Comparison of ENCODE assay signal across 8 mouse cellular contexts in genomic region chr19:46522433-46523044, GRCm38 (mm10). TPM values are rescaled to one million over a fixed set of nuclear protein-coding genes. Genes with fewer than 3 reads are reported as not detected.
DNase-seq lines count a peak whose midpoint lies in the region; ATAC-seq and TF ChIP-seq lines count a peak whose summit lies in the region.

No protein-coding gene starts in this region.

- H3K9ac ChIP-seq in hindbrain, embryonic 11.5 days (ENCODE audit: low read depth, low read length), result no peak overlapping the region
- H3K9ac ChIP-seq in hindbrain, postnatal 0 days (replicated peaks; ENCODE audit: low read length), result no peak overlapping the region
- H3K9ac ChIP-seq in ES-E14 (ENCODE audit: insufficient read depth, low read depth, low read length, poor library complexity, severe bottlenecking), result peak overlapping the region; percentile 26; the same call in 1 of the 2 replicates

- peaks cover 31% of the 10 kb centered on the region for H3K4me1 ChIP-seq in hindbrain, embryonic 11.5 days (replicated peaks; ENCODE audit: control insufficient read depth, insufficient read depth, low read length)
- peaks cover 33% of the 10 kb centered on the region for H3K4me1 ChIP-seq in hindbrain, postnatal 0 days (ENCODE audit: insufficient read depth, low read length)
- H3K4me1 ChIP-seq in ES-E14 (ENCODE audit: control insufficient read depth in 2 of 2, insufficient read depth in 2 of 2, low read length in 2 of 2, poor library complexity in 1 of 2), result peaks cover 4 to 53% of the 10 kb centered on the region in 2 experiments; a peak in 3 of 4 replicates
- H3K4me1 ChIP-seq in heart, embryonic 10.5 days, result peaks cover 90% of the 10 kb centered on the region

- no peaks in the 10 kb centered on the region for H3K9me3 ChIP-seq in hindbrain, embryonic 11.5 days (ENCODE audit: control insufficient read depth, low read length)
- H3K9me3 ChIP-seq in hindbrain, postnatal 0 days (ENCODE audit: low read length), result no peaks in the 10 kb centered on the region
- H3K9me3 ChIP-seq in ES-E14 (ENCODE audit: control insufficient read depth, insufficient read depth, low read depth, low read length), result no peaks in the 10 kb centered on the region
- H3K9me3 ChIP-seq in heart, embryonic 10.5 days, result no peaks in the 10 kb centered on the region

- no peak overlapping the region for H3K27ac ChIP-seq in hindbrain, embryonic 11.5 days (ENCODE audit: low read depth, low read length)
- H3K27ac ChIP-seq in hindbrain, postnatal 0 days, result no peak overlapping the region
- H3K27ac ChIP-seq in ES-E14 (ENCODE audit: insufficient read depth, low read depth, low read length, poor library complexity, severe bottlenecking) (peak overlapping the region; percentile 61; the same call in 1 of the 2 replicates), macrophage (peak overlapping the region; percentile 98)
- H3K27ac ChIP-seq in heart, embryonic 10.5 days, result peak overlapping the region; percentile 92

- TF ChIP-seq CTCF in hindbrain, postnatal 0 days (IDR thresholded peaks at IDR 0.05; ENCODE audit: low read depth), result no peak

- WGBS in hindbrain, embryonic 11.5 days, result 47% methylated on average over 15 of the region's 15 CpGs
- WGBS in hindbrain, postnatal 0 days, result 45% methylated on average over 15 of the region's 15 CpGs
- 23% methylated on average over 15 of the region's 15 CpGs for WGBS in heart, embryonic 10.5 days
- WGBS in macrophage (ENCODE audit: missing documents), result 2% methylated on average over 15 of the region's 15 CpGs

- no peaks in the 10 kb centered on the region for H3K79me2 ChIP-seq in macrophage (ENCODE audit: inconsistent target)

- no peaks in the 10 kb centered on the region for H3K27me3 ChIP-seq in hindbrain, embryonic 11.5 days (ENCODE audit: control insufficient read depth, insufficient read depth, low read length)
- H3K27me3 ChIP-seq in hindbrain, postnatal 0 days (ENCODE audit: insufficient read depth, low read length), result no peaks in the 10 kb centered on the region
- H3K27me3 ChIP-seq in heart, embryonic 10.5 days (ENCODE audit: insufficient read depth, poor library complexity, severe bottlenecking), result no peaks in the 10 kb centered on the region

- in situ Hi-C loops in ES-E14 (cut with MboI; ENCODE audit: low sequenced_read_pairs in 2 of 2, unreplicated experiment in 2 of 2), result no loop called here

- H3K4me3 ChIP-seq in hindbrain, embryonic 11.5 days (ENCODE audit: low read depth, low read length), result no peak overlapping the region
- H3K4me3 ChIP-seq in hindbrain, postnatal 0 days (ENCODE audit: low read length), result no peak overlapping the region
- H3K4me3 ChIP-seq in ES-E14 (ENCODE audit: insufficient read depth in 1 of 2, low read depth in 1 of 2, low read length in 2 of 2, poor library complexity in 1 of 2, severe bottlenecking in 1 of 2), result no peak overlapping the region
- H3K4me3 ChIP-seq in heart, embryonic 10.5 days, result peak overlapping the region; percentile 27; the same call in 1 of the 2 replicates
- H3K4me3 ChIP-seq in macrophage (ENCODE audit: inconsistent target), result no peak overlapping the region

- no peaks in the 10 kb centered on the region for H3K36me3 ChIP-seq in hindbrain, embryonic 11.5 days (ENCODE audit: control insufficient read depth, insufficient read depth, low read length)
- no peaks in the 10 kb centered on the region for H3K36me3 ChIP-seq in hindbrain, postnatal 0 days (ENCODE audit: insufficient read depth, low read length)
- no peaks in the 10 kb centered on the region for H3K36me3 ChIP-seq in ES-E14 (ENCODE audit: control insufficient read depth, insufficient read depth, low read length, poor library complexity, severe bottlenecking)
- no peaks in the 10 kb centered on the region for H3K36me3 ChIP-seq in heart, embryonic 10.5 days
- H3K36me3 ChIP-seq in macrophage (ENCODE audit: inconsistent target), result no peaks in the 10 kb centered on the region

- no peak for ATAC-seq in hindbrain, embryonic 11.5 days (ENCODE audit: low FRiP score)
- ATAC-seq in hindbrain, postnatal 0 days, result no peak

- no peak overlapping the region for H3K4me2 ChIP-seq in hindbrain, embryonic 11.5 days (replicated peaks; ENCODE audit: low read depth, low read length)
- H3K4me2 ChIP-seq in hindbrain, postnatal 0 days (ENCODE audit: low read depth, low read length), result no peak overlapping the region

- peak; percentile 17 for DNase-seq in hindbrain, embryonic 11.5 days (ENCODE audit: low spot score)
- no peak for DNase-seq in hindbrain, postnatal 0 days (ENCODE audit: low spot score)
- no peak for DNase-seq in ES-E14 (ENCODE audit: low read depth, low spot score)
- no peak for DNase-seq in heart, embryonic 10.5 days (ENCODE audit: low spot score)
- no peak for DNase-seq in right cerebral cortex, adult 2 months (ENCODE audit: low spot score in 2 of 2)
- DNase-seq in frontal cortex, postnatal 25 days (ENCODE audit: low spot score in 2 of 2), result no peak
- no peak for DNase-seq in left cerebral cortex, postnatal 36 days (ENCODE audit: low spot score in 2 of 2)

- intact Hi-C loops in left cerebral cortex, postnatal 36 days (cut with DNase I), result no loop called here

TF ChIP-seq in ES-E14, 5 proteins besides CTCF, POLR2A, EP300 and RAD21:
- TF ChIP-seq HCFC1 (IDR thresholded peaks at IDR 0.05; ENCODE audit: borderline replicate concordance, insufficient read depth, low read length), result no peak
- TF ChIP-seq ZC3H11A (IDR thresholded peaks at IDR 0.05; ENCODE audit: borderline replicate concordance, low read depth, low read length), result no peak

RNA-seq across cellular contexts. Expression of gene Trim8, which starts 21.0 kb away (rescaled TPM):
- polyA plus RNA-seq in hindbrain, embryonic 11.5 days (2014; fragmentation: Nextera tagmentation; extraction: Ambion mirVana), result 28.4 and 30.6 TPM in 2 replicates
- 108 and 115 TPM in 2 replicates for total RNA-seq in hindbrain, postnatal 0 days (2014; rRNA removed)
- polyA plus RNA-seq in hindbrain, postnatal 0 days (2015; fragmentation: Nextera tagmentation; extraction: Ambion mirVana), result 28.8 and 29.7 TPM in 2 replicates
- total RNA-seq in ES-E14 (2012; rRNA removed), result 26.1 and 33.2 TPM in 2 replicates
- 17.6 and 22.0 TPM in 2 replicates for polyA plus RNA-seq in heart, embryonic 10.5 days (2016; fragmentation: Nextera tagmentation; extraction: Ambion mirVana)
- total RNA-seq in macrophage (2018; cell fraction: chromatin; rRNA removed), result 10 to 100 TPM; 15.9 to 99.6 (median 53.2) TPM
- 100 to 1,000 TPM in 1 of 26 experiments, 10 to 100 TPM in 25; 25.7 to 101 (median 73.3) TPM for total RNA-seq in macrophage (2018; cell fraction: cytosol; rRNA removed)
- total RNA-seq in macrophage (2018; cell fraction: nucleus; rRNA removed), result 100 to 1,000 TPM in 4 of 26 experiments, 10 to 100 TPM in 22; 24.4 to 126 (median 65.5) TPM
- polyA plus RNA-seq in macrophage (2018), result 33.5 to 58.8 TPM (median 46.5 TPM) in 3 replicates
- 100 to 1,000 TPM; 109 to 114 TPM for total RNA-seq in left cerebral cortex, postnatal 36 days (2021)

RNA-seq across cellular contexts. Expression of gene Arl3, which starts 50.5 kb away (rescaled TPM):
- 145 and 160 TPM in 2 replicates for polyA plus RNA-seq in hindbrain, embryonic 11.5 days (2014; fragmentation: Nextera tagmentation; extraction: Ambion mirVana)
- 66.2 and 71.1 TPM in 2 replicates for total RNA-seq in hindbrain, postnatal 0 days (2014; rRNA removed)
- 220 and 224 TPM in 2 replicates for polyA plus RNA-seq in hindbrain, postnatal 0 days (2015; fragmentation: Nextera tagmentation; extraction: Ambion mirVana)
- 25.7 and 39.7 TPM in 2 replicates for total RNA-seq in ES-E14 (2012; rRNA removed)
- polyA plus RNA-seq in heart, embryonic 10.5 days (2016; fragmentation: Nextera tagmentation; extraction: Ambion mirVana), result 112 and 134 TPM in 2 replicates
- total RNA-seq in macrophage (2018; cell fraction: chromatin; rRNA removed), result 10 to 100 TPM in 10 of 26 experiments, 1 to 10 TPM in 16; 1.4 to 28.2 (median 8.6) TPM
- 10 to 100 TPM; 24.0 to 41.5 (median 31.3) TPM for total RNA-seq in macrophage (2018; cell fraction: cytosol; rRNA removed)
- 10 to 100 TPM in 11 of 26 experiments, 1 to 10 TPM in 15; 3.3 to 25.5 (median 8.6) TPM for total RNA-seq in macrophage (2018; cell fraction: nucleus; rRNA removed)
- 31.2 to 78.5 TPM (median 36.3 TPM) in 3 replicates for polyA plus RNA-seq in macrophage (2018)
- total RNA-seq in left cerebral cortex, postnatal 36 days (2021), result 100 to 1,000 TPM; 112 to 120 TPM

RNA-seq across cellular contexts. Expression of gene Sfxn2, which starts 50.6 kb away (rescaled TPM):
- polyA plus RNA-seq in hindbrain, embryonic 11.5 days (2014; fragmentation: Nextera tagmentation; extraction: Ambion mirVana), result 9.3 and 11.1 TPM in 2 replicates
- 8.1 and 10.2 TPM in 2 replicates for total RNA-seq in hindbrain, postnatal 0 days (2014; rRNA removed)
- 12.0 and 13.0 TPM in 2 replicates for polyA plus RNA-seq in hindbrain, postnatal 0 days (2015; fragmentation: Nextera tagmentation; extraction: Ambion mirVana)
- 11.4 TPM in 2 replicates for total RNA-seq in ES-E14 (2012; rRNA removed)
- polyA plus RNA-seq in heart, embryonic 10.5 days (2016; fragmentation: Nextera tagmentation; extraction: Ambion mirVana), result 14.2 and 14.5 TPM in 2 replicates
- 10 to 100 TPM in 12 of 26 experiments, 1 to 10 TPM in 13, under 1 TPM in 1; 1.00 to 20.7 (median 9.2) TPM for total RNA-seq in macrophage (2018; cell fraction: chromatin; rRNA removed)
- 1 to 10 TPM; 4.2 to 8.7 (median 6.3) TPM for total RNA-seq in macrophage (2018; cell fraction: cytosol; rRNA removed)
- 10 to 100 TPM in 10 of 26 experiments, 1 to 10 TPM in 16; 2.9 to 19.8 (median 7.7) TPM for total RNA-seq in macrophage (2018; cell fraction: nucleus; rRNA removed)
- 3.7 to 8.0 TPM (median 6.1 TPM) in 3 replicates for polyA plus RNA-seq in macrophage (2018)
- total RNA-seq in left cerebral cortex, postnatal 36 days (2021), result 1 to 10 TPM; 4.3 to 7.1 TPM

Comparison
In these comparisons a context has a peak if more than half of its experiments do, and no peak if none do; other contexts are left out.
1. H3K27ac ChIP-seq: peak in ES-E14 (single experiment), heart, embryonic 10.5 days (single experiment) and macrophage (single experiment); none in hindbrain, embryonic 11.5 days (single experiment) and hindbrain, postnatal 0 days (single experiment).